Mouse (Mus musculus) spleen, adult 2 months (tissue): ENCODE results near the gene Spx. TPM values are rescaled to one million over a fixed set of nuclear protein-coding genes. Genes with fewer than 3 reads are reported as not detected.

Source experiments
- DNase-seq, 2 experiments: peaks; one replicate each; pipeline versions ENCODE4 v3.0.0 to v3.0.0-alpha.2; 2012 to 2021; ENCODE audit warnings: low spot score in 2 of 2, low read depth in 1 of 2
- H3K27ac ChIP-seq: fragments of 200-500 bp; 2 replicates; pipeline ENCODE4 v1.5.1; 2012; ENCODE audit warnings: low read length, inconsistent platforms; ENCODE audit not compliant: insufficient read depth
- H3K27me3 ChIP-seq: fragments of 200-500 bp; 2 replicates; pipeline ENCODE4 v1.6.1; 2012; ENCODE audit warnings: mild to moderate bottlenecking, moderate library complexity, low read length, inconsistent platforms; ENCODE audit not compliant: control insufficient read depth, insufficient read depth
- H3K36me3 ChIP-seq: fragments of 200-500 bp; 2 replicates; pipeline ENCODE4 v1.6.1; 2012; ENCODE audit warnings: mild to moderate bottlenecking, low read length, inconsistent platforms; ENCODE audit not compliant: control insufficient read depth, insufficient read depth
- H3K4me1 ChIP-seq: fragments of 200-500 bp; 2 replicates; pipeline ENCODE4 v1.6.1; 2011; ENCODE audit warnings: inconsistent platforms; ENCODE audit not compliant: control insufficient read depth, insufficient read depth, insufficient read length
- H3K4me3 ChIP-seq: fragments of 200-500 bp; 2 replicates; pipeline ENCODE4 v1.5.1; 2011; ENCODE audit warnings: mild to moderate bottlenecking, inconsistent platforms; ENCODE audit not compliant: insufficient read depth, insufficient read length; ENCODE audit errors: extremely low read depth
- CTCF ChIP-seq: fragments of 200-500 bp; IDR thresholded peaks from 2 replicates; pipeline ENCODE4 v1.5.1; 2011; ENCODE audit warnings: mild to moderate bottlenecking, inconsistent platforms; ENCODE audit not compliant: insufficient read depth, insufficient read length, insufficient replicate concordance; ENCODE audit errors: extremely low read depth
- POLR2A ChIP-seq: fragments of 200-500 bp; IDR thresholded peaks from 2 replicates; pipeline ENCODE4 v1.6.1; 2011; ENCODE audit warnings: low read depth, low read length, inconsistent platforms
- WGBS: fragments of 180-500 bp; shearing (Covaris S2); methylation state at CpG from one replicate; pipeline ENCODE4 v1.1.7; 2018; 5-methylcytosine and 5-hydroxymethylcytosine counted together
- polyA plus RNA-seq: library from polyadenylated mRNA; depleted of rRNA; stranded (reverse); fragments of >200 nt; gene quantifications from 2 replicates; pipeline ENCODE4 v1.2.3, GENCODE M21; 2012; rRNA removed

Spx gene
- polyA plus RNA-seq, 1 experiment, result 0.30 TPM

GRCm38 (mm10) chr6:142459017-142459678 lies 45.9 kb downstream of the Spx start:
- DNase-seq, result no peak
- H3K4me1 ChIP-seq, result no peaks in the 10 kb centered on the region
- H3K27me3 ChIP-seq, result no peaks in the 10 kb centered on the region
- no peak overlapping the region for H3K27ac ChIP-seq
- no peaks in the 10 kb centered on the region for H3K36me3 ChIP-seq
- TF ChIP-seq CTCF (no peak), POLR2A (no peak)
- WGBS, result 84% methylated on average over 14 of the region's 14 CpGs
- H3K4me3 ChIP-seq, result no peak overlapping the region

GRCm38 (mm10) chr6:142462194-142462593 lies 49.0 kb downstream of the Spx start:
- Histone ChIP-seq H3K4me3 (no peak overlapping the region), H3K36me3 (no peaks in the 10 kb centered on the region), H3K4me1 (no peaks in the 10 kb centered on the region), H3K27me3 (no peaks in the 10 kb centered on the region), H3K27ac (no peak overlapping the region)
- WGBS, result 91% methylated on average over 6 of the region's 6 CpGs
- DNase-seq, result no peak
- TF ChIP-seq POLR2A, result no peak
- TF ChIP-seq CTCF, result no peak

Other genes starting within 250 kb of the Spx start
- gene Slco1a6, start 204.9 kb upstream of the Spx start, polyA plus RNA-seq, result not detected in 2 replicates
- 0.40 and 0.52 TPM in 2 replicates for gene Iapp, start 115.0 kb upstream of the Spx start, polyA plus RNA-seq
- gene Slco1a5, start 90.5 kb upstream of the Spx start, polyA plus RNA-seq, result not detected in 2 replicates
- 2.7 and 2.8 TPM in 2 replicates for gene Pyroxd1, start 67.8 kb upstream of the Spx start, polyA plus RNA-seq
- gene Recql, start 26.4 kb upstream of the Spx start, polyA plus RNA-seq, result 8.1 and 8.9 TPM in 2 replicates
- gene Golt1b, start 26.2 kb upstream of the Spx start, polyA plus RNA-seq, result 2.9 and 3.1 TPM in 2 replicates
- gene Gys2, start 59.7 kb downstream of the Spx start, polyA plus RNA-seq, result 0.02 TPM in 1 of 2 replicates, not detected in the other
- gene Ldhb, start 94.5 kb downstream of the Spx start, polyA plus RNA-seq, result 5.6 and 5.8 TPM in 2 replicates
- gene Kcnj8, start 158.2 kb downstream of the Spx start, polyA plus RNA-seq, result 12.0 and 12.8 TPM in 2 replicates